Mouse (Mus musculus) layer of hippocampus, postnatal 14 days (tissue): ENCODE data around the gene Evpl. TPM values are rescaled to one million over a fixed set of nuclear protein-coding genes. Genes with fewer than 3 reads are reported as not detected.
"Not testable (repeated sequence)": the region's sequence is repeated elsewhere in the genome, so short reads cannot be mapped to it uniquely, and the experiment has no call there.

Experiments used
- DNase-seq, 2 experiments: peaks; one replicate each; pipeline ENCODE4 v3.0.0; 2021 to 2022; ENCODE audit warnings: low spot score in 2 of 2, mixed read lengths in 1 of 2
- long read RNA-seq, 2 experiments: library from polyadenylated mRNA; stranded (forward); transcript quantifications; one replicate each; pipeline ENCODE4 v2.0.0; 2021
- total RNA-seq, 2 experiments: library from RNA; stranded (reverse); gene quantifications; 2 replicates each; pipeline ENCODE4 v1.2.3; 2021

Evpl gene
- total RNA-seq, result under 1 TPM; 0.44 to 0.72 TPM
- long read RNA-seq, experiment 1, partial matches to known transcripts, result 0 of 1 reads
- long read RNA-seq, experiment 1, other reads (novel, unspliced or antisense), result 1 of 1 reads
- long read RNA-seq, experiment 2, full-length matches to known transcripts, result 1 of 2 reads
- long read RNA-seq, experiment 2, partial matches to known transcripts, result 0 of 2 reads
- long read RNA-seq, experiment 2, other reads (novel, unspliced or antisense), result 1 of 2 reads

DNA sequence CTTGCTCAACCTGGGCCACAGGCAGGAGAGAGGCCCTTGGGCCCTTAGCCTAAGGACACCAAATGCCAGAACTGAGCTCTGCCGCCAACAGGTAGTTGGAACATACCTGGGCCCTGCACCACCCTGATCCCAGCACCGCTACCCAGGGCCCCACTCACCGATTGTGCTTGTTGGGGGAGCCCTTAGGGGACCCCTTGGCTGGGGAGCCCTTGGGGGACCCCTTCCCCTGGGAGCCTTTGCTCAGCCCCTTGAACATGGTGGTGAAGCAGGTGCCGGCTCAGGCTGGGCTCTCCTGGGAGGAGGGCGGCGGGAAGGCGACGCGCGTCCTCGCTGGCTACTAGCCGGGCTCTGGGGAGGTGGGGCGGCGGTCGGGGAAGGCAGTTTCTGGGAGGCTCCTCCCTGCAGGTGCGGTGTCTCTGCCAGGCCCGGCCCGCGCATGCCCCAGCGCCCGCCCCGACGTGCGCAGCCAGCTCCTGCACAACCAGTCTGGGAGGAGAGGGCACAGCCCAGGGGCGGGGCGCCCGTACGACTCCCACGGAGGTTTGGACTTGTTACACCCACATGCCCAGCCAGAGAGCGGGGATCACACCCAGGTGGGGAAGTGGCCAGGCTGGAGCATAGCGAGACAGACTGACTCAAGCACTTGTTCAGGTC is at the start of gene Evpl:
TSS of gene Evpl (minus strand) at position 336 of the 654 bp plus-strand sequence.
- DNase-seq, result no peak

GRCm38 (mm10) chr11:116287351-116287750 is 49.5 kb upstream of the Evpl start:
- no peak for DNase-seq

DNA sequence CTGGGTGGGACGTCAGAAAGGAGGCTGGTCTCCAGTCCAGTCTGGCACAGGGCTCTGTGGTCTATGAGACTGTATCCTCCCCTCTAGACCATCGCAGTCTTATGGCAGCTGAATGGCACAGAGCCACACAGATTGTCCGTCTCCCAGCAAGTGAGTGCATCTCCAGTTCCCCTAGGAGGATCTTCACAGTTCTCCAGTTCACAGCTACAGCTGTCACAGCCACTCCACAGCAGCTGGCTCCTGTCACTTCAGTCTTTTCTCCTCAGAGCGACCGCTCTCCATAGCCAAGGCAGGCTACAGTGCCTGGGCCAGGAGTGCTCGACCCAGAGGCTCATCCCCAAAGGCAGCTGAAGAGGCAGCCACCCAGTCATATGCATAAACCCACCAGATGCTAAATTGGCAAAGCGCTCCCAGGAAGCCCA is 47.9 kb upstream of the Evpl start:
- no peak for DNase-seq

DNA sequence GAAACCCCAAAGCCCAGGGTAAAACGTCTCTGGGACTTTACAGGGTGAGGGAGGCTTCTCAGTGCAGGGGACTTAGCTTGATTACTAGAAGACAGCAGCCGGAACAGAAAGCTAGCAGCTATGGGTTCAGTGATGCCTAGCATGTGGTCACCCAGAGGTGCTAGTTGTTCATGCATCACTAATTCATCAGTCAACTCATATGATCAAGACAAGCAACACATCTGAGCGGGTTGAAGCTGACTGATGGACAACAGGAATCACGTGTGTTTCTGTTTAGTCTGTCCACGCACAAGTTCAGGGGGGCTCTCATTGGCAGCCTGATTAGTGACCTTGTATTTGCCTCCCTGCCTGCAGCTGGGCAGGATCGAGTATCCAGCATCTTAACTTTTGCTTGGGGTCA is 46.1 kb upstream of the Evpl start:
- no peak for DNase-seq

DNA sequence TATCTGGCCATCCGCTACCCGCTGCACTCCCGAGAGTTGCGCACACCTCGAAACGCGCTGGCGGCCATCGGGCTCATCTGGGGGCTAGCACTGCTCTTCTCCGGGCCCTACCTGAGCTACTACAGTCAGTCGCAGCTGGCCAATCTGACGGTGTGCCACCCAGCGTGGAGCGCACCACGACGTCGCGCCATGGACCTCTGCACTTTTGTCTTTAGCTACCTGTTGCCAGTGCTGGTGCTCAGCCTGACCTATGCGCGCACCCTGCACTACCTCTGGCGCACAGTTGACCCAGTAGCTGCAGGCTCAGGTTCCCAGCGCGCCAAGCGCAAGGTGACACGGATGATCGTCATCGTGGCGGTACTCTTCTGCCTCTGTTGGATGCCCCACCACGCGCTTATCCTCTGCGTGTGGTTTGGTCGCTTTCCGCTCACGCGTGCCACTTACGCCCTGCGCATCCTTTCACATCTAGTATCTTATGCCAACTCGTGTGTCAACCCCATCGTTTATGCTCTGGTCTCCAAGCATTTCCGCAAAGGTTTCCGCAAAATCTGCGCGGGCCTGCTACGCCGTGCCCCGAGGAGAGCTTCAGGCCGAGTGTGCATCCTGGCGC is 45.1 kb upstream of the Evpl start:
- DNase-seq, result no peak

- no peak for DNase-seq
Measured at GRCm38 (mm10) chr11:116282089-116282488, 44.2 kb upstream of the Evpl start.

- DNase-seq, result no peak
Measured at GRCm38 (mm10) chr11:116281671-116282070, 43.8 kb upstream of the Evpl start.

DNA sequence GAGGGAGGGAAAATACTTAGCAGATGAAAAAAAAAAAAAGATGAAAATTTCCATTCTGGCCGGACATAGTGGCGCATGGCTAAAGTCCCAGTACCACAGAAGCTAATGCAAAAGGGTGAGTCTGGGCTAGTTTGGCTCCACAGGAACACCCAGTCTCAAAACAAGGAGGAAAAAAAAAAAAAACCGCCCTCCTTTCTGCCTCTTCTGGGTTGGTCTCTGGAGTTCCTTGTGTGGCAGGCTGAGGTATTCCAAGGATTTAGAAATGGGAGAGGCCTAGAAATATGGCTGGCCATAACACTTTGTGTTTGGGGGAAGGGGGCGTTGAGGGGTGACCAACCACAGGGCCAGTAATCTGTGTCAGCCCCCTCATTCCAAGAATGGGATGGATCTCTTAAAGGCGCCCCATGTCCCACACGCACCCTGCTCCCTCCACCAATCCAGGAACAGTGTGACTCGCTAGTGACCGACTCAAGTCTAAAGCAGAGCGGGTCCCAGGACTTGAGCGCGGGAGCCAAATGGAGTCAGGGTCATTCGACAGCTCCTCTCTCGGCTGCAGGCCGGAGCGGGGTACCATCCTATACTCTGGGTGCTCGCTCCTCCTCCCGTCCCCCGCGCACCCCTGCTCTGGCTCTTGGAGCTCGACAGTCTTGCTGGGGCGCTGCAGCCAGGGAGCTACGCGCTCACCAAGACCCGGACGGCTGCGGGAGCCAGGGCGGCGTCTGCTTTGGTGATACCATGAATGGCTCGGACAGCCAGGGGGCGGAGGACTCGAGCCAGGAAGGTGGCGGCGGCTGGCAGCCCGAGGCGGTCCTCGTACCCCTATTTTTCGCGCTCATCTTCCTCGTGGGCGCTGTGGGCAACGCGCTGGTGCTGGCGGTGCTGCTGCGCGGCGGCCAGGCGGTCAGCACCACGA is 43.1 kb upstream of the Evpl start, which contains the start of gene Galr2:
TSS of gene Galr2 (plus strand) at position 189 of the 913 bp plus-strand sequence.
- no peak for DNase-seq

GRCm38 (mm10) chr11:116277184-116277583 is 39.3 kb upstream of the Evpl start:
- not testable (repeated sequence) for DNase-seq

DNA sequence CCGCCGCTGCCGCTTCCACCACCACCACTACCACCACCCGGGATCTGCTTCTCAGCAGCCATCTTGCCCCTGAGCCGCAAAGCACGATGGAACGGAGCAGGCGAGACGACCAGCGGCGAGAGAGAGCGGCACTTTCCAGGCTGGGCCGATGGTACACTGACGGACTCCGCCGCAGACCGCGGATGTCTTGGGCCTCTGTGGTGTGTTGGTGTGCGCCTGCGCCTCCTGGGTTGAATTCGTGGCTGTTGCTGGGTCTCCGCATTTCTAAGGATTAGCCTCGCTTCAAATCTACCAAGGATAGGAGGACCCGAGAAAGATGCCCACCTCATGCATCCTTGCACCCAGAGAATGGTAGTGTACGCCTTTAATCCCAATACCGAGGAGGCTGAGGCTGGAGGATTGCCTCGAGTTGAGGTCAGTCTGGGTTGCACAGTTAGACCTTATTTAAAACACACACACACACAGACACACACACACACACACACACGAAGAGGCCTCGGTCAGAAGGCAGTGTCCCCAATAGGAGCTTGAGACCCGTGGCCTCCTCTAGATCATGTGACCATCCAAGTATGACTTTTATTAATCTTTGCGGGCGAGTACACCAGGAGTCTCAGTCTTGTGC is 36.3 kb upstream of the Evpl start, which contains the start of gene Srp68:
TSS of gene Srp68 (minus strand) at position 173 of the 622 bp plus-strand sequence.
- peak; percentile 89 to 95 for DNase-seq

DNA sequence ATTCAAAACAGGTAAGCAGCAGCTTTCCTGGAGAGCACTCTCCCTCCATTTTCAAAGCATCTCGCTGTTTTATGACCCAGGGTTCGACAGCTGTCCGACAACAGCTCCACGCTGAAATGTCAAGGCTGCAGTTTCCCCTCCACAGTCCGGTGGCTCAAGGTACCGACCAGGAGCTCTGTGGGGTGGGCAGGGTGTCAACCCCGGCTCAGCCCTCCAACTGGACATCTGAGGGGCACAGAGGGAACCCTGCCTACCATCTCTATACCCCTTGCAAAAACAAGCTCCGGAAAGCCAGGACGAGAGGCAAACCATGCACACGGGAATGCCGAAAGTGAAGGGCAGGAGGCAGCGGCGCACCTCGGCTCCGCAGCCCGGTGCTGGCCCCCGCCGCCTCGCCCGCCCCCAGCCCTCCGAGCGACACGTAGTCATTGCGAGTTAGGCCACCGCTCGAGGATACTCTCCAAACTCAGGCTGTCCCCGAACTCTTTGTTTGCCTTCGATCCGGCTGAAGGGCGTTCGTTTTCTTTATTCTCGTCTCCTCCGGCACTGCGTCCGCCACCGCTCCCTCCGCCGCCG is 35.7 kb upstream of the Evpl start:
- DNase-seq, result no peak

DNA sequence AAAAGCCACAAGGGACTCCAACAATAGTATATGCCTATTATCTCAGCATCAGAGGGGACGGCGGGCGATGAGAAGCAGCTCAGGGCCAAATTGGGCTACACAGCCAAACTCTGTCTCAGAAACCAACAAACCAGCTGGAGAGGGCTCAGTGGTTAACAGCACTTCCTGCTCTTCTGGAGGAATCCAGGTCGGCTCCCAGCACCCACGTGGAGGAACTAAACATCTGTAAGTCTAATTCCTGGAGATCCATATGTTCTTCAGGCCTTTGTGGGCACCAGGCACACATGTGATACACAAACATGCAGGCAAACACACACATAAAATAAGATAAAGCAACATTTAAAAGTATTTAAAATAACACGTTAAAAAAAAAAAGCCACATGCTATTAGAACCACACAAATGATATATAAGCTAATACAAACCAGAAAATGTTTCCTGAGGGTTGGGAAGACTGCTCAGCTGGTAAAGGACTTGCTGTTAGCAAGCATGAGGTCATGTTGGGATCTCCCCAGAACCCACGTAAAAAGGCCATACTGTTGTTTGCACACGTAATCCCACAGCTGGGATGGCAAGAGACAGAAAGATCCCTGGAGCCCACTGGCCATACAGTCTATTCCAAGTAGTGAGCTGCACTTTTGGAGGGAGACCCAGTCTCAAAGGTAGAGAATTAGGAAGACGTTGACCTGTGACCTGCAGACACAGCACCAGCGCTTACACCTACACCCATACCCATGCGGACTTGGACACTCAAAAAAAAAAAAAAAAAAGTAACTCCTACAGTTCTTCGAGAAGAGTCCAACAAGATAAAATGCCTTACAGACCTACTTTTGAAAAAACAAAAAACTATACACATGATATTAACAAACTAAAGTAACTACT is 35.0 kb upstream of the Evpl start:
- DNase-seq, result no peak

DNA sequence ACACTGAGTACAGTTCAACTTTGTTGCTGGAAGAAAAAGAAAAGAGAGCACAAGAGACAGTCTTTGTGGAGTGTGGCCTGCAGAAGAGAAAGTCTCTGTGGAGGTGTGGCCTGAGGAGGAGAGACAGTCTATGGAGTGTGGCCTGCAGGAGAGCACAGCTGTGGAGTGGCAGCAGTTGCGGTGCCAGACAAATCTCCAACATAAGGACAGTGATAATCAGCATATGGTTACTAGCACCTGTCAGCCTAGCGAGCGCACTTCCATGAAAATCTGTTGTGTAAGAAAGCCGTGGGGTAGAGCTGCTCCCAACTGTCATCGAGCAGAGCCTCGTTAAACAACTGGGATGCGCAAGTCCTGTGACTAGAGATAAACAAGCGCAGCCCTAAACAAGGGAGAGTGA is 31.7 kb upstream of the Evpl start:
- DNase-seq, result no peak

GRCm38 (mm10) chr11:116268313-116268712 is 30.4 kb upstream of the Evpl start:
- no peak for DNase-seq

GRCm38 (mm10) chr11:116267637-116268036 is 29.8 kb upstream of the Evpl start:
- DNase-seq, result no peak

GRCm38 (mm10) chr11:116265850-116266249 is 28.0 kb upstream of the Evpl start:
- no peak for DNase-seq

DNA sequence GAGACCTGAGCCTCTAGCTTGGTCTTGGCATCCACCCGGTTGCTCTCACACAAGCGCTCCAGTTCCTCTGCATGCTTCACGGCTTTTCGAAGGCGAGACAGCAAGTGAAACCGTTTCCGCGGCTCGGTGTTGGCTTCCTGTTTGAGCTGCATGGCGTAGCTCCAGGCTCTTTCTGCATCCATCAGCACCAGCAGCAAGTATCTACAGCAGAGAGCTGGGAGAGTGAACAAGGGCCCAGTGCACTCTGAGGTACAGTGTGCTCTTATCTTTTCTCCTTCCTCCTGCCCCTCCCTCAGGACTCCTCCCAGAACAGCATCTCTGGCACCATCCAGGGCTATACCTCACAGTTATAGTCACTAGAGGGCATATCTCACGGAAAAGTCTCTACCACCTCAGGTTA is 27.5 kb upstream of the Evpl start:
- DNase-seq, result no peak

DNA sequence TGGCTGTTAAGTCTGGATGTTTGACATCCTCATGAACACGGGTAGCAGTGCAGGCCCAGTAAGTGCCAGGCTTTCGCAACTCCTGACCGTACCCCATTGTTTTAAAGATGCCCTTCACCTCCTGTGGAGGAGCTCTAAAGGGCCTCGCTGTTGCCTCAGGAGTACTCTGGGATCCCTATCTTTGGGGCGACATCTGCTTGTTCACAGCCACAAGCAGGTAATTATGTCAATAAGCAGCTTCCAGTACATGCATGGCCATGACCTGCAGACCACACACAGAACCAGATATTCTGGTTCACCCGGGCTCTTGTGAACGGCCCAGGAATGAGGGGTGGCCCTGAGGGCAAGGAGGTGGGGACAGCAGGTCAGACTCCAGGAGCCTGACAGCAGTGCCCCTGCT is 22.4 kb upstream of the Evpl start:
- DNase-seq, result no peak

DNA sequence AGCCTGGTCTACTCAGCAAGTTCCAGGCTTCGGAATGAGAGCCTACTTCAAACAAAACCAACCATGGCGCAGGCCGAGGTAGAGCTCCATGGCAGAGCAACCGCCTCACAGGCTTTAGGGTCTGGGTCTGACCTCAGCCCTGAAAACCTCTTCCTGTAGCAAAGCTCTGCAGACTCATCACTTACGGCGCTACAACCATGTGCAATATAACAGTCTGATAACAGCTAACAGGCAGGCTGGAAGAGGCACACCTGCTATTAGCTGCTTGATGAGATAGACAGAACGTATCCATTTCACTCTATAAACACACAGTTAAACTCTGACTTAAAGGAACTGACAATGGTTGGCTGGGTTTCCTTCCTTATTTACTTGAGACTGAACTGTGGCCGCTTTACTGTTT is 21.6 kb upstream of the Evpl start:
- DNase-seq, result no peak
